Mouse (Mus musculus) v-Abl transformed pro-B cells (cell line): ENCODE measurements around the gene Kxd1.

ENCODE experiments used
- in situ Hi-C, 2 experiments: fragments of 400-800 bp; cut with MboI; formaldehyde crosslinking; loops; one replicate each; pipeline ENCODE4 v1.15.1; 2025; ENCODE audit not compliant: unreplicated experiment in 2 of 2

Gene Kxd1

GRCm38 (mm10) chr8:70501820-70502529, 25.8 kb downstream of the Kxd1 start:
- in situ Hi-C loops: loop anchor here in 1 of 2 experiments (5.0 kb wide), 1 partner anchor 90 kb away; no protein-coding TSS in a partner anchor

- in situ Hi-C loops: loop anchor here in 1 of 2 experiments (5.0 kb wide), 1 partner anchor 88 kb away; no protein-coding TSS in a partner anchor
These were observed 27.1 kb downstream of the Kxd1 start for GRCm38 (mm10) chr8:70500386-70501301.

DNA sequence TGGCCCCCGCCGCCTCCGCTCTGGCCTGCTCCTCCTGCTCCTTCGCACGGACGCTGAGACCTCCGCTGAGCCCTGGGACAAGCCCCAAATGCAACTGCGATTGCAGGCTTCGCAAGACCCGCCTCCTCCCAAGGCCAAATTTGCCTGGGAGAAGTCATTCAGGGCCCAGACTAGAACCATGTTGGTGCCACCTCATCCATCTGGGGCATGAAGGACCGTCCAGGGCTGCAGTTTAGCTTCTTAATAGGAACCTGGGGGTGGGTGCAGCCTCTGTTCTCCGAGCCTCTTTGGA, 32.0 kb downstream of the Kxd1 start:
- in situ Hi-C loops: no loop called here

DNA sequence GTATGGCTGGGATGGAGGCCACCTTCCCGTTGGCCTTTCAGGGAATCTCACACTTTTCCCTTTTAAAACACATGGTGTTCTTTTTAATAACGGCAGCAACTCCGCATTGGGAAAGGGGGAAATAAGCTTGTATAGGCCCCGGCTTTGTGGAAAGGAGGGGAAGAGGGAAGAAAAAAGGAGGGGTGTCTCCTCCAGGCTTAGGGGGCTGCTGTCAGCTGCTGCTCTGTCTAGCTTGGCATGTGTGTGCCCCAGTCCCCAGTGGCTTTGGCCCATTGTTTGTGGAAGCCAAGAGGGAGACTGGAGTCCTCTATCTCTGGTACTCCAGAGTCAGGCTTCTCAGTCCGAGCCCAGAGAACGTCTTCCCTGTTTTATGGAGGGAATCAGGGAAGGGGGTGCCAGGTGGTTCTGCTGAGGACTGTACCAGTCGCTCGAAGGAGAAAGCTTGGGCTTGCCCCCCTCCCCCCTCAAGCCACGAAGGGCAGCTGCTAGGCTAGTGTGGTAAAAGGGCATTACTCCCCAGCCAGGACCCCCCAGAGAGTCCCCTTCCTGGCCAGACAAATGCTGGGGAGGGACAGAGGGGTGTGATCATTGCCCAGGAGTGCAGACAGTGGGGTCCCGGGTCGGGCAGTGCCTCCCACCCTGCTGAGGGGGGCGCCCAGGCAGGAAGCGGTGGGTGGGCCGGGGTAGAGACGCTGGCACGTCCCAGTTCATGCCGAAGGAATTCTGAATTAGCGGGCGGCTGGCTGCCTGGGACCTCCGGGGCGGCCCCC, 32.6 kb downstream of the Kxd1 start:
- in situ Hi-C loops: no loop called here

DNA sequence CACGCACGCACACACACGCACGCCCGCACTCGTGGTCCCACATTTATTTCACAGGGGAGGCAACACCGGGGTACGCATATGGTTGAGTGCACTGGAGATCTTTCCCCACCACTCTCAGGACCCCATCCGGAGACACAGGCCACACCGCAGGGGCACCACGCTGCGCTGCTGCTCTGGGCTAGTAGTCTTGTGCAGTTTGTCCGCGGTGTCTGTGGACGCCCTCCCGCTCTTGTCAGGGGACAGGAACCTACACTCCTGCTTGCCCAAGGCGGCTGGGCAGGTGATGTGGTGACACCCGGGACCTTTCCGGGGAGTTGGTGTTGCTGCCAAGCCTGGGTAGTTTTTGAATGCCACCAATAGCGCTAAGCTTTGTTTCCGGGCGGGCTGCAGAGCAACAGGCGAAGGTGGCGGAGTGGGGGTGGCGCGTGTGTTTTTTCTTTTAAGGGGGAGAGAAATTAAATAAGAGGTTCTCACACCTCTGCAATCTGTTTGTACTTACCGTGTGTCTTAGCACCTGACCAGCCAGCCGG, 33.3 kb downstream of the Kxd1 start:
- in situ Hi-C loops: no loop called here

DNA sequence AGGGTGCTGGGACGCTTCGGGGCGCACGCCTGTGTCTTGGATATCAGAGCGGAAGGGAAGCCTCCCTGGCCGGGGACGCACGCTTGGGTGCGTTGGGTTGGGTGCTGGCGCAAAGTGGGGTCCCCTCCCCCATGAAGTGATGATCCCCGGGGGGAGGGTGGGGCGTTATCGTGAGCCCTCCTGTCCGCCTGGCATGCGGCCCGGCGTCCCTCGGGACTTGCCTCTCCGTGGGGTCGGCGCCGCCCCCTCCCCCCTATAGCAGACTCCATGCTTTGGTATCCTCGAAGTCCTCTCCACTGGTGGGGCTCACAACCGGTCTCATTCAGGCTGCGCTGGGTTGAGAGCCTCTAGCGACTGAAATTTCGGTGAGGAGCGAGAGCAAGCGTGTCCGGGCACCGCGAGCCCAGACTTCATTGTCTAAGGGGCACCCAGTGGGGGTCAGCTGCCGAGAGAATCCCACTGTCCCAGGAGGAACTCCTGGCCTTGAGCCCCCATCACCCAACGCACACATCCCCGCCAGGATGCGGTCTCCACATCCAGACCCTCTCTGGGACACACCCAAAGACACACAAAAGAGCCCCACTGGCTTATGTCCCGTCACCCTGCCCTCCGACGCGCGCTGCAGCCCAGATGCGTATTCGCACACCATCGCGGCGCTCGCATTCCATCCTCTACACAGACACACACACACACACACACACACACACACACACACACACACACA, 33.9 kb downstream of the Kxd1 start:
- in situ Hi-C loops: no loop called here

- in situ Hi-C loops: no loop called here
These were observed 34.8 kb downstream of the Kxd1 start, which contains the start of gene Crlf1 for GRCm38 (mm10) chr8:70492664-70493640. Gene Crlf1, plus strand, starts transcription at chr8:70493158.

DNA sequence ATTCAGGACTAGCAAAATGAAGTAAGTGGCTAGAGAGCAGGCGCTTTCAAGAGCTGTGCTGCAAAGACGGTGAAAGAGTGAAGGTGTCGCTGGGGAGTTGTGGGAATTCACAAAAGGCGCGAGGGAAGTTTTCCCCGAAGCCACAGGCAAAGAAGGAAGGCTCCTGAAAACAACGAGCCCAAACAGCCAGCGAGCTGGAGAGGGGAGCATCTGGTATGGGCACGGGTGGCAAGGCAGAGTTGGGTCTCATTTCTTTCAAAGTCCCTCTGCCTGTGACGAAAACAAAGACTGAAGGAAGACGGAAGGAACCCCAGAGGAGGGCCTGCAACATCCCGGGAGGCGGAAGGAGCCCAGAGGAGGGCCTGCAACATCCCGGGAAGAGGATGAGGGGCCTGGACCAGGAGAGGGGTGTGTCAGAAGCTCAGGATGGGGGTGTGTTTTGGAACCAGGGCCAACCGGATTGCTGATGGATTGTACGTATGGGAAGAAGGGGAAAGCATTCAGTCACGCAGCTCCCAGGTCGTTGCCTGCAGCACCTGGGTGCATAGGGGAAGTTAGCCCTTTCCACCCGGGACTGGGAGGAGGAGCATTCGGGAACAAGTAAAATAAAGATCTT, 36.8 kb downstream of the Kxd1 start:
- in situ Hi-C loops: no loop called here

DNA sequence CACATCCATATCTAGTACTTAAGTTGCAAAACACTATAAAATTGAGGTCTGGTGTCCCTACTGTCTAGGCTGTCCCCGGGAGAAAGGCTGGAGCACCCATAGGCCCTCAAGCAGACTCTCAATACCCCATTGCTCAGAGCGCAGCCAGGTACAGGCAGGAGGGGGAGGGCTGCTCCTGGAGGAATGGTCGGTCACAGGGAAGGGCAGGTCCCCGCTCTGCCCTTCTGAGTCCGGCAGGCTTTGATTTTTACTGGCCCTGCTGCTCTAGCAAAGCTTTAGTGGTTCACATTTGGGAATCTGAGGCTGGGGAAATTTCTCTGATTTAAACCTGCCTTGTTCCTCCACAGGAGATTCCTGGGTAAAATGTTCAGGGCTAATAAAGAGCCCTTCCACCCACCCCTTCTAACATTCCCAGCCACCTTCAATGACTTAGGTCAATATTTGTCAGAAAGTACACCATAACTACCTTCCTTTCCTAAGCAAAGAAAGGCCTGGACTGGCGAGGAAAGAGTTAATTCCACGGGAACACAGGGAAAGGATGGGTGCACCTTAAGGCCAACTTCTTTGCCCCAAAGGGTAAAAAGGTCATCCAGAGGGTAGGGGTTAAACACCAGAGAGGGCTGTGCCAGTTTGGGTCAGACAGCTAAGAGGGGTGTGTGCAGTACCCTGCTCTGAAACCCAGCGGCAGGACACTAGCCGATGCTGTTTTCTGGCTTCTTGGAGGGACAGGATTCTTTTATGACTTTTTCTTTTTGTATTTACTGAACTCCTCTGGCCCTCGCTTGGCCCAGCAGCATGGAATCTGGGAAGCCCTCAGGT, 37.5 kb downstream of the Kxd1 start:
- in situ Hi-C loops: no loop called here

DNA sequence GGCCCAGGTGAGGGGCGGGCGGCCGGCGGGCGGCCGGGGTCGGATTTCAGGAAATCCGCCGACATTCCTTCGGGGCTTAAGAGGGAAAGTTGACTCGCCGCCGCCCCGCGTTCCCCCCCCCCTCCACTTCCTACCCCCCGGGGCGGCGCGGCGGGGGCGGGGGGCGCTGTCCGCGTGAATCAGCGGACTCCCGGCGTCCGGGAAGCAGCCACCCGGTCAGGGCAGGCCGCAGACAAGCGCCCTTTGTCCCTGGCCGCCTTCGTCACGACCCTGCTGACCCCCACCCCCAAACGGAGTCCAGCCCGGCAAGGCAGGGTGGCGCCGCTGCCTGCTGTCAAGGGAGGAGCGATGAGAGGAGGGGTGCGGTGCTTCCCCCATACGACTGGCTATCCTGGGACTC, 38.2 kb downstream of the Kxd1 start:
- in situ Hi-C loops: no loop called here

GRCm38 (mm10) chr8:70488931-70489470, 38.8 kb downstream of the Kxd1 start:
- in situ Hi-C loops: no loop called here

DNA sequence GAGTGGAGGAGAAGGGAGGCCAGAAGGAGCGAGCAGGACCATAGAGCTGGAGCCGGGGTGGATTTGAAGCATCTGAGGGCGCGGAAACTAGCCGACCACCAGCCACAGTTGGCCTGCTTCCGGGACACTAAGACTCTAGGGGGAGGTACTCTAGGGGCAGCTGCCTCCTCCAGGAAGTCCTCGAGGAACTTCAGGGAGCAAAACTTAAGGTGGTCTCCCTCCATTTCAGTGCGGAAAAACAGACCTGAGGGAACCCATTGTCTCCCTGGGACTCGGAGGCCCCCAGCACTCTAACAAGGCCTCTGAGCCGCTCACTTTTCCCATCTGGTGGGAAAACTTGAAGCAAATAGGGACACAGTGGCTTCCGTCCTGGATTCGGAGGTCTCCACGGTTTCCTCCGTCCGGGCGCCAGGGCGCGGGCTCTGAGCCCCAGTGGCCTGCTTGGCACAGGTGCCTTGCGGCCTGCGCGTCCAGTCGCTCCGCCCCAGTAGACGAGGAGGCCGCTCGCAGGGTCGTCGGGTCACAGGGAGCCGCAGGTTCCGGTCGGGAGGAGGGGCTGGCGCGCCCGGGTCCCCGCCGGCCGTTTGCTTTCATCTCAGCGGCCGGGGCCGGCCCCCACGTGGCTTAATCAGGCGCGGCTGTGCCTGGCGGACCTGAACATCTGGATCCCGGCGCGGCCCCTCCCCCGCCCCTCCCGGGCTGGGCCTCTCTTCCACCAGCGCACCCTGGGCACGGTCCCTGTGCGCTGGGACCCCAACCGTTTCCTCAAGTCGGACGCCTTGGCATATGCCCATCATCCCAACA, 39.6 kb downstream of the Kxd1 start:
- in situ Hi-C loops: no loop called here

DNA sequence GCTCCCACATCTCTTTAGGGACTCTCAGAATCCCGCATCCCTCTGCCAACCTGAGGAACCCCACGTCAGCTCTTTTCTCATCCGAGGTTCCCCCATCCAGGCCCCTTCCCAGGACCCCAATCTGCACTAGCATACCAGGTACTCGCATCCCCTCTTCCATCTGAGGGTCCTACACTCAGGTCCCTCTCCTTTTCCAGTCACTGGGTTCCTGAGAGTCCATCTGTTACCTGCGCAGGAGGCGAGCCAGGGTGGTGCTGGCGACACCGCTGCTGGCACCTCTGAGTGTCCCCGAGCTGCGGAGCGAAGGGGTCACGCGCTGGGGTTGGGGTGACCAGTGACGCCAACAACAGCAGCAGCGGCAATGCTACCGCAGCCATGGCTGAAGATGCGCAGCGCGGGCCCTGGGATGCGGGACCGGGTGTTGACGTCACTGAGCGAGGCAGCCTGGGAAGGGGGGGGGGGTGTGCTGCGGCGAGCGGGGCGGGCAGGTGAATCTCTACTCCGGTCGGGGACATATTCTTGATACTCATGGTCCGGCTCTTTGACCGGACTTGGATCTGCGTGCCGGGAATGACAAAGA, 40.7 kb downstream of the Kxd1 start, which contains the start of gene Tmem59l:
Gene Tmem59l, minus strand, starts transcription at position 418 of the 580 bp plus-strand sequence.
- in situ Hi-C loops: no loop called here

DNA sequence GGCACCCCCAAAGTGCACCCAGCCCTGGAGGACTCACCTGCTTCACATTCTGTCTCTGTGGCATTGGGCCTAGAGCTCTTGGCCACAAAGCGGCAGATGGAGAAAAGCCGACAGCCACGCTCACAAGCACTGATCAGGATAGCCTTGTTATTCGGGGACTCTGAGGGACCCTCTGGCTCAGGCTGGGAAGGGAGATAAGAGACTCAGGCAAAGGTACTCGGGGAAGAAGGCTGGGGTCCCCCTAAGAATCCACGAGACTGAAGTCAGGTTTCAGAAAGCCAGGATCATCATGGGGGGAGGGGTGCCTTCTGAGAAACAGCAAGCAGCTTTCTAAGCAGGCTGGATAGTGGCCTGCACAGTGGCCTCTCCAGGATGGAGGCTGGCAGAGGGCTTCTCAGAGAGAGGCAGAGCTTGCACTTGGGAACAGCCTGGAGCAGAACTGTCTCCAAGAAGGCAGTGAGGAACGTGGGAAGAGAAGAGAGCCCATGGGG, 41.5 kb downstream of the Kxd1 start:
- in situ Hi-C loops: no loop called here

DNA sequence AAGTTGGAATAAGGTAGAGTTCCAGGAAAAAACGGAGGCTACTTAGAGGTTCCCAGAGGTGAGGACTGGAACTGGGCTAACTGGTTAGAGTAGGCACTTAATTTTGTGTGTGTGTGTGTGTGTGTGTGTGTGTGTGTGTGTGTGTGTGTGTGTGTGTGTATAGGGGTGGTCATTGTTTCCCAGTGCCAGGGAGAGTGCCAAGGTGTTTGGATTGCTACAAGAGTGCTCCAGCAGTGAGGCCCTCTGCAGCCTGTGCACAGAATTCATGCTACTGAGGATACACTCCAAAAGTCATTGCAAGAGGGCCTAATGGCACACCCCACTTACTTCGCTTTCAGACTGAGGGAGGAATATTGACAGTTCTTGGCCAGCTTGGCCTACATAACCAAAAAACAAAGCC, 44.8 kb downstream of the Kxd1 start:
- in situ Hi-C loops: no loop called here

DNA sequence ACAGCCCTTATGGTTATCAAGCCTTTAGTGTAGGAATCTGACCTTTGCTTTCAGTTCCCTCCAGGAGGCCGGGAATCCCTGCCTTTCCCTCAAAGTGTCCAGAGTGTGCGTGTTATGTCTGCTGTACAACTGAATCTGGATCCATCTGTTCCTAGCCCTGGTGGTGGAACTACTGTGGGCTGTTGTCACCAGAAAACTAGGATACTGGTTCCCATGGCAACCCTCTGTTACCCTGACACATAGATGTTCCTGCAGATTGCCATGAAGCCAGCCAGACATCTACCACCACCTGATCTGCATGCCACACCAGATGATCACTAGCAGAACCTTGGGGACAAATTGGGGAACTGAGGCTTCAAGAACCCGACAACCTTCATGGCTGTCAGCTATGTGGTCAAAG, 45.8 kb downstream of the Kxd1 start:
- in situ Hi-C loops: no loop called here
